Mouse (Mus musculus): ENCODE data around the gene Ddn.
"Not testable (repeated sequence)": the region's sequence is repeated elsewhere in the genome, so short reads cannot be mapped to it uniquely, and the experiment has no call there.

GRCm38 (mm10) chr15:98810212-98810611, 922 bp upstream of the Ddn start:
- not testable (repeated sequence) for TF ChIP-seq CTCF (IDR thresholded peaks at IDR 0.05; ENCODE audit: extremely low read depth, insufficient read length, insufficient replicate concordance, low read depth, low read length); POLR2A (IDR thresholded peaks at IDR 0.05; ENCODE audit: low read depth, low read length)
